Mouse (Mus musculus): ENCODE data around the gene Olfr66. TPM values are rescaled to one million over a fixed set of nuclear protein-coding genes. Genes with fewer than 3 reads are reported as not detected.

The Olfr66 gene
- not detected for total RNA-seq (2021)
- long read RNA-seq, result 0 reads

DNA sequence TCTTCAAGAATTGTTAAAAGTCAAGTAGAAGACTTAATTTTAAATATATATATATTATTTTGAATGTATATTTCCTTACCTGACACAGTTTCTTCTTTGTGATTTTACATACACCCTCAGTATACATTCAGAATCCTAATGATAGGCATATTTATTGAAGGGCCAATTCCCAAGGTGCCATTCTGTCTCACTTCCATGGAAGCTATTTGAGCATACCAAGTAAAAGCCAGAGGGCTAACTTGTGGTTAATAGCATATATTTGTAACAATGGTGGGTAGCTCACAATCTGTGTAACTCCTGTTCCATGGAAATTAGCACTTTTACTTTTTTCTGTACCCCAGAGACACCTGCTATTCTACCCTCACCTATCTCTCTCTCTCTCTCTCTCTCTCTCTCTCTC lies at the start of gene Olfr66:
TSS of gene Olfr66 (minus strand) at position 101 of the 400 bp plus-strand sequence.
- DNase-seq (ENCODE audit: low spot score in 2 of 2), result no peak

DNA sequence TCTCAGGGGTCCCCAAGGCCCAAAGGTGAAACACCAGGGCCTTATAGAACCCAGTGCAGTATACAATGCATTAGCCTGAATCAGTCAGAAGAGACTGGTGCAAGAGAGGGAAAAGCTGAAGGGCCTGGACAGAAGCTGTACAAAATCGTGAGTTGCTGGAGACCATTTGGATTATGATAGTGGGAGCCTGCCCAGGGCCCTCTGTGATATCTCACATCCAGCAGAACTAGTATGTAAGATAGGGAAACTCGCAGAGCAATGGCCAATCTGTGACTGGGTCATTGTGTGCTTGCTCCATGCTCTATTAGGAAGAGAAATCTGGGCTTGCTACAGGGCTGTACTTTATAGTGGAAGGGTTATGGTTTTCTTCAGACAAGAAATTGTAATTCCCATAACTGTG lies 48.2 kb upstream of the Olfr66 start, which contains the start of gene Olfr632:
TSS of gene Olfr632 (plus strand) at position 84 of the 400 bp plus-strand sequence.
- DNase-seq (ENCODE audit: low spot score in 2 of 2), result no peak

DNA sequence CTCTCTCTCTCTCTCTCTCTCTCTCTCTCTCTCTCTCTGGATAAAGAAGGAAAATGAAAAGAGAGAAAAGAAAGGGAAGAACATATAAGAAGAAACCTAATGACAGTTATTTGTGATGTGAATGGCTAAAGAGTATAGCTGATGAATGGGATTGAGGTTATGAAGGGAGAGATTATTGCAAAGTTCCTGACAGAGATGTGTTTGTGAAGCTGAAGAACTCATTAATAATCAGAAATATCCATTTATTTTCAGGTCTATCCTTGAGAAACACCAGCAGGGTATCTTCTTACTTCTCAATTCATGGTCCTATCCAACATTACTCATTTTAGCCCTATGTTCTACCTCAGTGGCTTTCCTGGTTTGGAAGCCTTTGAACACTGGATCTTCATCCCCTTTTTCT lies 42.5 kb upstream of the Olfr66 start, which contains the start of gene Olfr631:
TSS of gene Olfr631 (plus strand) at position 301 of the 400 bp plus-strand sequence.
- DNase-seq (ENCODE audit: low spot score in 2 of 2), result no peak

DNA sequence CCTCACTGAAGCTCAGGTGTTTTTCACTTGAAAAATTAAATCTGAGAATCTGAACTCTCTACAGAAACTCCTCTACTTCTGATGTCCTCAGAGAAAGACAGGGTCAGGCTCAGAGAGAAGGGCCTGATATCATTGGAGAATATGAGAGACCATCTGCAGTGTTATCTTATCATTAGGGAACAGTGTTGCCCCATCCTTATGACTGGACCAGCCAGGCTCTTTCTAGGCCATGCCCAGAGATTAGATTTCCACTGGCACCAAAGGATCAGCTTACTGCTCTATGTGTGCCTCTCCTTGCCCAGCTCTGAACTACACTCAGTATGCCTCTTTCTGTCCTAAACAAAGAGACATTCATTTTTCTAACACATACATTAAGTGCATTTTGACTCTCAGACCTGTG lies 29.3 kb upstream of the Olfr66 start:
- no peak for DNase-seq (ENCODE audit: low spot score in 2 of 2)

DNA sequence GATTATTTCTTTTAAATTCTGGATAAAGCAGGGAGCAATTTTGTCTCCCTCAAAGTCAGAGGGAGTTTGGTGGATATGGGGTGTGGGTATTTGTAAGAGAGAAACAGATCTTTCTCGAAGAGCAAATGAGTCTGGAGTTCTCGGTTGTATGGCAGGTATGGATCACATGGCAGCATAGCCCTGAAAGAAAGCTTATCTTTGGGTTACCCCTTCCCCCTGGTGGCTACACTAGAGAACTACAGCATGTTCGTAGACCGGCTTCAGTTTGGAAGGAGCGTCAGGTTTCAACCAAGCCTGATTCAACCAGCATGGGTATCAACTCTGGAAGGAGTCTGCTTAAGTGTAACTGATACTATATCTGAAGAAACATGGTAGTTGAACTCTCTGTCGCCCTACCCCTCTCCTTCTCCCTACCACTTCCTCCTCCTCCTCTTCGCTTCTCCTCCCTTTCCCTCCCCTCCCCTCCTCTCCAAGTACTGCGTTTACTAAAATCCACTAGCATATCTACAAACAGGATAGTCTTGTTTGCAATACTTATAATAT lies 27.0 kb upstream of the Olfr66 start:
- DNase-seq (ENCODE audit: low spot score in 2 of 2), result no peak

DNA sequence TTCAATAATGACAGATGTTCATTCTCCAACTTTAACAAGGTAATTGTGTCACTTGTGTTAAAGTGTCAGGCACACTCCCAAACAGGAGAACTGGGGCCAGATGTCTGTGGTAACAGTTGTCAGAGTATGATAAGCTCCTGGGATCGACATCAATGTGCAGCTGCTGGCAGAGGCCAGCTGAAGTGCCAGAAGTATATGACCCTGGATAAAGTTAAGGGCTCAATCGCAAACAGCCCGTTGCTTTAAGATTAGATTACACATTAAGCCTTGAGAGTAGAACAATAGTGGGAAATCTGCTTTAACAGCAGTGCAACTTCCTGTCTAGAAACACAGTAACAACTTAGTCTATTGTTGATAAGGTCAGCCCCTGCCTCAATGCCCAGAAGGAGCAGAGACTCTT lies 24.0 kb upstream of the Olfr66 start:
- DNase-seq (ENCODE audit: low spot score in 2 of 2), result no peak

DNA sequence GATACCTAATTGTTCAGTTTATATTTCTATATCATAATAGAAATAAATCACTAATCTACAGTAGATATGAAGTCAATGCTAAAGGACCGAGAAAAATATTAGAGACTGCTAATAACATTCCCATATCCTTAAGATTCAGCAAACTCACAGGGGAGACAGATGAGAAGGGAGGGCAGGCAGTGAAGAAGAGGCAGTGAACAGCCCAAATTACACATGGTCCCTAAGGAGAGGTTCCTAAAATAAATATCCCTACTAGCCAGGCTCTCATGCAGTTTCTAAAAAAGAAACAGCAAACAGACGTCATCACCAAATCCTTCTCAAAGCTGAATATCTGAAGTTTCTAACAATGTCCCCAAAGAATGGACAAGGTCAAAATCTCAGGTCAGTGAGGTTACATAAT lies 17.1 kb upstream of the Olfr66 start, which contains the start of gene Olfr65:
TSS of gene Olfr65 (plus strand) at position 301 of the 400 bp plus-strand sequence.
- no peak for DNase-seq (ENCODE audit: low spot score in 2 of 2)

DNA sequence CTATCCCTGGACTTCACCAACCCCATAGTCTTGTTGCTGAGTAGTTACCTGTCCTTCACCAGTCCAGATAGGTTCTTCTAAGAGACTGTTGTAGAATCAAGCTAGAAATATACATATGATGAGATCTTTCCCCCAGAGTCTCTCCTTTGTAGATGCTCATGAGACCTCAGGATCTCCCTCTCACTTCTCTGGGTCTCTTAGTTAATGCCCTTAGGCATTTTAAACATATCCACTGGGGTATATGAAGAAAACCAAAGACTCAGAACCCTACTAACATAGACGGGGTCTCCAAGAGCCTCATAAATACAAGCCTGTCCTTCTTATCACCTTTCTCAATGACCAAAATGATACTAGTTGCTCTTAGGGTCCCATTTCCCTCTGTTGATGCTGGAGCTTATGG lies 8.3 kb upstream of the Olfr66 start, which contains the start of gene Olfr64:
TSS of gene Olfr64 (minus strand) at position 101 of the 400 bp plus-strand sequence.
- DNase-seq (ENCODE audit: low spot score in 2 of 2), result no peak

DNA sequence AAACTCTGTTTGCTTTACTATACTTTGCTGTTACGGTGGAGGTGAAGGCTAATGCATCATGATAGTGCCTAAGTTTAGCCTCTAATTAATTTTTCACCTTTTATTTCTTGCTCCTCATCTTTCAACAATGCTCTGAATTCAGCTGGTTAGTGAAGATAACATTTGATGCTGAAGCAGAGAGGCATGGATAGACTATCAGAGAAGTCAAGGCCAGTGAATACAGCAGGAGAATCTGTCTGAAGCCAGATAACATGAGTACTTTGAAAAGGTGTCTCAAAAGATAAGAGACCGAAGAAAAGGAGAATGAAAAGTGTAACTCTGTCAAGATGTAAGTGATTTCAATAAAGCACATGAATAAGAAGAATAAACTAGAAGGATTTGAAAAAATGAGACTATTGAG lies 9.0 kb downstream of the Olfr66 start:
- no peak for DNase-seq (ENCODE audit: low spot score in 2 of 2)

DNA sequence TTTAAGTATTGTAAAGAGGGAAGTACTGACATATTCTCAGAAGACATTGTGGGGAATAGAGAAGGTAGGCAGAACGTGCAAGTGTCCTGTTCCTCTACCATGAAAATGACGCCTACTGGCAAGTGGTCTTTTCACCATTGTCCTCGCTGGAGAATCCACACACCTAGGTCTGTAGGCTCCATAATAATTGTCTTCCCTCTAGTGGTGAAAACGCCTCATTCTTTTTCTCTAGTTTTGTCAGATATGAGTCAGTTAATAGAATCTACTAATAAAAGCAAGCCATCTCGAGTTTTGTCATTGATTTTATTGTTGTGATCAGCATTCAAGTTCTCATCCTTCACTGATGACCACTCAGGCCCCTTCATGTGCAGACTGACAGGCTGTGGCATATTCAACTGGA lies 11.6 kb downstream of the Olfr66 start:
- no peak for DNase-seq (ENCODE audit: low spot score in 2 of 2)

DNA sequence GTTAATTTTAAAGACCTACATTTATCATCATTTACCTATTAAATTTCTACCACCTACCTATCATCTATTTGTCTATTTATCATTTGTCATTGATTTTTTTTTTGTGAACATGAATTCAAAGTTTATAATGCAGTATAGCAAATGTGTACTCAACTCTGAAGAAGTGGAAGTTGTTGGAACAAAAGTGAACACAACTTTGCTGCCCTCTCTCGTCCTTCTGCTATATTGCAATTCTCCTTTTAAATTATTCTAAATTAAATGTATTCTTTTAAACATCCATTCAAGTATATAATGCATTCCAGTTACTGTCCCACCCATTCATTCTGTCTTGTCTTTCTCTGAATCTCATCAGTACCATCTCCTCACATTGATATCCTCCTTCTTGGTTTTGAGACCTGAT lies 13.0 kb downstream of the Olfr66 start:
- DNase-seq (ENCODE audit: low spot score in 2 of 2), result no peak

DNA sequence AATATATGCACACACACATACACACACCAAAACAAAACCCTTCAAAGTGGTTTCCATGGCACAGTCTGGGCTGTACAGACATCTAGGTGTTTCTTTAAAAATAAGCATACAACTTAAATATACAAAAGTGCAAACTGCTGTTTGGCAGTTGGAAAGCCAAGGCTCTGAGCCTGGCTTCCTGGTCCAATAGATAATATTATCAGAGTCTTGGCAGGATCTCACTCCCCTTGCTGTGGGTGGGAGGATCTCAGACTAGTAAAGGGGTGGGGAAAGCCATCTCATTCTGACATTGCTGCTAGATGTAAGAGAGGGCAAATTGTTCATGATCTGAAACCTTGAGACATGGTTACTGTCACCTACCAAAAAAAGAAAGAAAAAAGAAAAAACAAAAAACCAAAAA lies 15.4 kb downstream of the Olfr66 start:
- DNase-seq (ENCODE audit: low spot score in 2 of 2), result no peak

DNA sequence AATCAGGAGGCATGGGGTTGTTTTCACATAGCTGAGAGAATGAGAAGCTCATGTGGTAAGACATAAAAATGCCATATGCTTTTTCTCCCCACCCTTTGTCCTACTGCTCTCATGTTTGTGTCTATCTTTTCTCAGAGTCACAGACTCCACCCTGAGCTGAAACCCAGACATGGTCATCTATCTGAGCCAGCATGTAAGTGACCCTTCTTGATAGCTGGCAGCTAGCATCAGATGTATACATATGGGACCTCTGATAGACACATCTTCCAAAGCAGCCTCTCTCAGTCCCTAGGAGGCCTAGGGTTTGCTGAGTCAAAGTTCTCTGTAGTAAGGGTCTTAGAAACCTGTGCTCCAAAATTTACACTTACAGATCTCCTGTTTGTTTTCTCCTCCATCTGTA lies 20.3 kb downstream of the Olfr66 start:
- DNase-seq (ENCODE audit: low spot score in 2 of 2), result no peak

DNA sequence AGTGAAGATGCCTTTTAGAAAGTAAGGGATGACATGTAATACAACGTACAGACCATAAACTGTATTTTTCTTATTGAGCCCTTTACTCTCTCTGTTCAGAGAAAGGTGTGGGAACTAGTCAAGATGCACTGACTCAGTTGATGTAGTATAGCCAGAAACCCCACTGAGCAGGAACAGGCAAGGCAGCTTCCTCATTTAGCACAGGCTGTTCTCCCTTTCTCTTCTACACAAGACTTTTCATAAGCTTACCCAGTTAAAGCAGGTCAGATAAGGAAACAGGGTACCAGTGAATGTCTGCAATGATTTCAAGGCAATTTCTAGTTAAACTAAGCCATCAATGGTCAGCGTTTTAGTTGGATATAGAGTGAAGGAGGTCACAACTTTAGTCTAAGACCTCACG lies 24.5 kb downstream of the Olfr66 start:
- no peak for DNase-seq (ENCODE audit: low spot score in 2 of 2)

DNA sequence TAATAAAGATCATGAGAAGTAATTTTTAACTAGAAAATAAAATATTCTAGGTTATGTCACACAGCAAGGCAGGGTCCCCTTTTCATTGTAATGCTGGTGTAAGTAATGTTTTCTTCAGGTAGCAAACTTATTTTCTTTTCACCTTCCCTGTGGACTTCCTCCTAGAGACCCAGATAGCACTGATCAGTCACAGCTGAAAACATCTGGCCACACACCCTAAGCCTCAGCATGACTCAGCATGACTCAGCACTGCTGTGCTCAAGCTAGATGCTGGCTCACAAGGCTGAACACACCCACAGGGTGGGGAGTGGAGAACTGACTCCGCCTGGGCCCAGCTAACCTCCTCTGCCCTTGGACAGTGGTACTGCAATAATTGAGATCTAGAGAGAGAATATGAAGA lies 25.2 kb downstream of the Olfr66 start:
- DNase-seq (ENCODE audit: low spot score in 2 of 2), result no peak

DNA sequence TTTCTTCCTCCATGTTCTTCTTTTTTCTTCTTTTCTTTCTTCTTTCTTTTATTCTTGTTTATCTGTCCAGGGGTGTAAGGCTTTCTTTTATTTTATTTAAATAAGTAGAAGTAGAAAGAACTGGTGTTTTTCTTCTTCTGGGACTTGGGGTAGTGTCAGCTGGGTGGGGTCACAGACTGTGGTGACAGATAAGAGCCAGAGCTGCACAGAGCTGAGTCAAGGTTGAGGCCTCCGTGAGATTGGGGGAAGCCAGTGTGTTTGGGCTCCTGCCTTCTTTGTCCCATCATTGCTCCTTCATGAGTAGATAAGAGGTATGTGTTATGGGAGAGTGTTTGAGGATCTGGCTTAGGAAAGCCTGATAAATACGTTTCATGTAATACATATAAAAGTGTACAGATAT lies 27.0 kb downstream of the Olfr66 start:
- no peak for DNase-seq (ENCODE audit: low spot score in 2 of 2)

DNA sequence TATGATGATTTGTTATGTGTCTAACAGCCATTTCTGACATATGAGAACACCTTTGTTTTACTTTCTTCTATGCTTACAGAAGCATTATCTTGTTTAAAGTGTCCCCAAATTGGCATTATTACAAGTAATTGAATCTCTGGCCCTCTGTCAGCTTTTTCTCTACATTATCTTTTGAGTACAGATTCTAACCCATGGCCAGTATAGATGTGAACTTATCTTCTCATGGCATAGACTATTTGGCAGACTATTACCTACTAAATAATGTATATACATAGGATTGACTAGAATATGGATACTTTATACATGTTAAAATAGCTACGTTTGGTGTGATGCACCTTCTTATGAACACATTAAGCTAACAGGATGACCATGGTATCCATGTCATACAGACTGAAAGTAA lies 31.4 kb downstream of the Olfr66 start:
- DNase-seq (ENCODE audit: low spot score in 2 of 2), result no peak

DNA sequence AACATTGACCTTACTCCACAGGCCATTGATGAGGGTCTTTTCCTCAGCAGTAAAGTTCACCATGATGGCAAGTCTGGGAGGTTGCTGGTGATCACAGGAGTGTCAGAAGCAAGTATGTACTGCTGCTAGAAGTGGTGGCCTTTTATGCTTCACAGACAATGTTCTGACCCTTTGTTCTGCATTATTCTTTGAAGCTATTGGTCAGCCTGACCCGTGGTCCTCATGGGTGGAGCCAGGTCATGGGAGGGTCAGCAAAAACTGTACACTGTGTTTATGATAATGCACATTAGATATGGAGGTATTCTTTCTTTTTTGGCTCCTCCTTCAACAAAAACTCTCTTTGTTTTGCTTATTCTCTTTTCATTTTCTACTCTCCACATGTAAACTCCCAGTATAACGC lies 33.0 kb downstream of the Olfr66 start, which contains the start of gene Hbb-y:
TSS of gene Hbb-y (minus strand) at position 127 of the 400 bp plus-strand sequence.
- no peak for DNase-seq (ENCODE audit: low spot score in 2 of 2)

DNA sequence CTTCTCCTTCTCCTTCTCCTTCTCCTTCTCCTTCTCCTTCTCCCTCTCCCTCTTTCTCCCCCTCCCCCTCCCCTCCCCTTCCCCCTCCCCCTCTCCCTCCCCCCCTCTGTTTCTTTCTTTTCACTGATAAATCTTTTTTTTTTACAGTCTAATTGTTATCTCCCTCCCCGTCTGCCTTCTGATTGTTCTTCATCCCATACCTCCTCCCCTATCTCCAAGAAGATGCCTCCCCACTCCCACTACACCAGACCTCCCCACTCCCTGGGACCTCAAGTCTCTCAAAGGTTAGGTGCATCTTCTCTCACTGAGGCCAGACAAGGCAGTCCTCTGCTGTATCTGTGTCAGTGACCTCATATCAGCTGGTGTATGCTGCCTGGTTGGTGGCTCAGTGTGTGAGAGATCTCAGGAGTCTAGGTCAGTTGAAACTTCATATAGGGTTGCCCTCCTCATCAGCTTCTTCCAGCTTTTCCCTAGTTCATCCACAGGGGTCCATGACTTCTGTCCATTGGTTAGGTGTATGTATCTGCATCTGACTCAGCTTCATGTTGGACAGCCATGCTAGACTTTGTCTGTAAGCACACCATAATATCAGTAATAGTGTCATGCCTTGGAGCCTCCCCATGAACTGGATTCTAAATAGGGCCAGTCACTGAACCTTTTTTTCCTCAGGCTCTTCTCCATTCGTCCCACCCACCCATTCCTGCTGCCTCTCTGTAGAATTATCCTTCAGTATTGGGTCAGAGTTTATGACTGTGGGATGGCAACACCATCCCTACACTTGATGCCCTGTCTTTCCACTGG lies 41.3 kb downstream of the Olfr66 start:
- no peak for DNase-seq (ENCODE audit: low spot score in 2 of 2)

DNA sequence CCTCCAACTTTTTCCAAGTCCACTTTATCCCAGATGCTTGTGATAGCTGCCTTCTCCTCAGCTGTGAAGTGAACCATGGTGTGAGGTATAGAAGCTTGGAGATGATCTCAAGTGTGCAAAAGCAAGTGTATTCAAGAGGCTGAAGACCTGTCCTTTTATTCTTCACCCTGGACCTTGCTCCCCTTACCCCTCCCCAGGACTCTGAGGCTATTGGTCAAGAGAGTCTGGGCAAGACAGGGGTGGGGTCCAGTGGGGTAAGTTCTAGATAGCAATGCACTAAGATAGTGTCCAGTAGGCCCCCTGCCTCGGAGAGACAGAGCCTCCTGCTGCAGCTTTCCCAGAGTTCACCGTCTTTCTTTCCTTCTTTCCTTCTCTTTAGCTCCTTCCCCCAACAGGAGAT lies 43.0 kb downstream of the Olfr66 start, which contains the start of gene Hbb-bh1:
TSS of gene Hbb-bh1 (minus strand) at position 131 of the 400 bp plus-strand sequence.
- DNase-seq (ENCODE audit: low spot score in 2 of 2), result no peak

DNA sequence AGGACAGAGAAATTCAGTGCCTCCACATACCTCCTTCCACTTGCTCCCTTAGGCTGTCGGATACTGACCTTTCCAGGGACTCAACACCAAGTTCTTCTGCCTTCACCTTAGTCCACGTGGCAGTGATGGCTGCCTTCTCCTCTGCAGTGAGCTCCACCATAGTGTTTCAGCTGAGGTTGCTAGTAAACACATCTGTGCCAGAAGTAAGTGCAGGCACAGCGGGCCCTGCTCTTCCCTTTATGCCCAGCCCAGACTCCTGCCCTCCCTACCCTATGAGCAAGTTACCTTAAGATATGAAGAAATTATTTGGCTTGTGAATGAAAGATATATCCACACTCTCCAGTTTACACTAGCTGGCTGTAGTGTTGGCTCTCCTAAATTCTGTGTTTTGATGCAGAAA lies 45.8 kb downstream of the Olfr66 start, which contains the start of gene Hbb-bh2:
TSS of gene Hbb-bh2 (minus strand) at position 253 of the 400 bp plus-strand sequence.
- no peak for DNase-seq (ENCODE audit: low spot score in 2 of 2)

All from layer of hippocampus, postnatal 10 days (tissue).